Mouse (Mus musculus) heart, adult 2 months (tissue): ENCODE data around the gene Pml. TPM values are rescaled to one million over a fixed set of nuclear protein-coding genes. Genes with fewer than 3 reads are reported as not detected.

Experiments used
- DNase-seq, 2 experiments: peaks; one replicate each; pipeline ENCODE4 v3.0.0; 2021
- H3K27ac ChIP-seq: fragments of 200-600 bp; 2 replicates; pipeline ENCODE4 v1.8.1; 2022
- H3K27me3 ChIP-seq: fragments of 200-500 bp; 2 replicates; pipeline ENCODE4 v1.6.1; 2012; ENCODE audit warnings: mild to moderate bottlenecking, low read length, inconsistent platforms, mixed read lengths; ENCODE audit not compliant: control insufficient read depth, insufficient read depth
- H3K36me3 ChIP-seq: fragments of 200-500 bp; 2 replicates; pipeline ENCODE4 v1.6.1; 2012; ENCODE audit warnings: low read length, inconsistent platforms; ENCODE audit not compliant: control insufficient read depth, insufficient read depth
- H3K4me1 ChIP-seq: fragments of 200-500 bp; 2 replicates; pipeline ENCODE4 v1.6.1; 2011; ENCODE audit warnings: low read length; ENCODE audit not compliant: control insufficient read depth, insufficient read depth
- H3K4me3 ChIP-seq: fragments of 200-600 bp; 2 replicates; pipeline ENCODE4 v1.8.1; 2022
- H3K79me2 ChIP-seq: fragments of 200-500 bp; replicated peaks from 2 replicates; pipeline ENCODE4 v1.6.1; 2012; ENCODE audit warnings: mild to moderate bottlenecking, inconsistent platforms, low read length, moderate library complexity, mixed read lengths; ENCODE audit not compliant: control insufficient read depth, insufficient read depth
- H3K9ac ChIP-seq: fragments of 200-500 bp; 2 replicates; pipeline ENCODE4 v1.6.1; 2012; ENCODE audit warnings: low read depth, mild to moderate bottlenecking, control low read depth, inconsistent platforms, low read length, mixed read lengths
- CTCF ChIP-seq: fragments of 200-600 bp; IDR thresholded peaks from 2 replicates; pipeline ENCODE4 v1.8.1; 2022; ENCODE audit warnings: antibody characterized with exemption, mild to moderate bottlenecking, moderate library complexity
- EP300 ChIP-seq: fragments of 200-500 bp; IDR thresholded peaks from 2 replicates; pipeline ENCODE4 v1.6.1; 2011; ENCODE audit warnings: low read depth, low read length, control low read depth; ENCODE audit not compliant: insufficient read depth
- POLR2A ChIP-seq: fragments of 200-500 bp; IDR thresholded peaks from 2 replicates; pipeline ENCODE4 v1.6.1; 2011; ENCODE audit warnings: mild to moderate bottlenecking, low read depth, low read length, control low read depth; ENCODE audit not compliant: insufficient read depth
- WGBS: fragments of 180-500 bp; shearing (Covaris S2); methylation state at CpG from one replicate; pipeline ENCODE4 v1.1.7; 2018; 5-methylcytosine and 5-hydroxymethylcytosine counted together
- intact Hi-C: fragments of 180-260 bp; cut with DNase I; formaldehyde crosslinking; loops from one replicate; pipeline ENCODE4 v1.15.1; 2025
- microRNA-seq, 2 experiments: library from miRNA; unstranded; fragments of <30 nt; microRNA quantifications; one replicate each; pipeline ENCODE4 v1.2.0; 2021
- polyA plus RNA-seq: library from polyadenylated mRNA; depleted of rRNA; stranded (reverse); fragments of >200 nt; gene quantifications from 2 replicates; pipeline ENCODE4 v1.2.3, GENCODE M21; 2012; rRNA removed
- total RNA-seq, 2 experiments: library from RNA; stranded (reverse); gene quantifications; 2 replicates each; pipeline ENCODE4 v1.2.3; 2021

Gene Pml
- total and polyA plus RNA-seq, 3 experiments, result 7.5 to 10.4 (median 8.2) TPM

DNA sequence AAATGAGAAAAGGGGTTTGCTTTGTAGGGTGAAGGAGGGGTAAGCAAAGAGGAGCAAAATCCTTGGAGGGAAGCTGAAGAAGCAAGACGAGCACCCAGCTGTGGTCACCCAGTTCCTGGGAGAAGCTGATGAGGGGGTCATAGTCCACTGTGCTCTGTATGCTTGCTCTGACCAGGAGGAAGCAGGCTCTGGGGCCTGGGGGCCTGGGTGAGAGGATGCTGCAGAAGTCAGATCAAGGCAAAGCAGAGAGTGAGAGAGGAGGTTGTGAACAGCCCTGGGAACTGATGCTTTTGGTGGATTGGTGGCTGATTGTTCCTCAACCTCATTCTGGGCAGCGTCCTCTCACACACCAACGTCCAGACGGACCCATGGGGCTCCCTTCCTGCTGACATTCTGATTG lies 72.4 kb downstream of the Pml start:
- intact Hi-C loops, result no loop called here
- H3K4me3 ChIP-seq, result no peak overlapping the region
- H3K9ac ChIP-seq, result no peak overlapping the region
- H3K27me3 ChIP-seq, result no peaks in the 10 kb centered on the region
- no peaks in the 10 kb centered on the region for H3K36me3 ChIP-seq
- TF ChIP-seq CTCF (no peak), EP300 (no peak), POLR2A (no peak)
- no peak overlapping the region for H3K27ac ChIP-seq
- no peak for DNase-seq
- H3K79me2 ChIP-seq, result no peaks in the 10 kb centered on the region
- WGBS, result 71% methylated on average over 4 of the region's 4 CpGs
- H3K4me1 ChIP-seq, result no peaks in the 10 kb centered on the region

DNA sequence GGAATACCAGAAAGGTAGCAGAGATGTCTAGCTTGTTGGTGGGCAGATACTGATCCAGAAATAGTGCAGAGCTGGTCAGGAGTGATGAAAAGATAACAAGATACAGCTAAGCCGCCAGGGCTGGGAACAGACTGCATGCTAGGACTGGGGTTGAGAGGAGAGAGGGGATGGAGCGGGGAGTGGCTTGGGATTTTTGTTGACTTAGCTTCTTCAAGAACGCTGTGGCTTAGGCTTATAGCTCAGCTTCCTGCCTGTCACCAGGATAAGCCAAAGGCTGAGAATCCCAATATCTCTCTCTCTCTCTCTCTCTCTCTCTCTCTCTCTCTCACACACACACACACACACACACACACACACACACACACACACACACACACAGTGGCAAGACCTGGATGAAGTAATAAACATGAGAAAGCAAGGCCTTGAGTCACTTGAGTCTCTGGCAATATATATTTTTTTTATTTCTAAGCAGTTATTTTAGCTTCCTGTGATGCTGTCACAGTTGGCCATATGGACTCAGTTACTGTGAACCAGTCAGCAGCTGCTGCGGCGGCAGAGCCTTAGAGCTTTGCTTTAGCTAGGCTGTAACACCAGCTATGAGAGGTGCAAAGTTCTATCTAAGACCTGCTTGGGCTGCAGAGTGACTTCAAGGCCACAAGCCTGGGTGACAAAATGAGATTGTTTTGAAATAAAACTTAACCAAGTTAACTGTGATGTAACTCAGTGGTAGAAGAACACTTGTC lies 73.7 kb downstream of the Pml start:
- no peak for TF ChIP-seq CTCF
- TF ChIP-seq EP300, result no peak
- no peaks in the 10 kb centered on the region for H3K4me1 ChIP-seq
- H3K27me3 ChIP-seq, result no peaks in the 10 kb centered on the region
- H3K4me3 ChIP-seq, result no peak overlapping the region
- no peak for DNase-seq
- H3K9ac ChIP-seq, result no peak overlapping the region
- no peaks in the 10 kb centered on the region for H3K36me3 ChIP-seq
- no peaks in the 10 kb centered on the region for H3K79me2 ChIP-seq
- intact Hi-C loops, result no loop called here
- no peak overlapping the region for H3K27ac ChIP-seq
- WGBS, result 58% methylated on average over 5 of the region's 5 CpGs

DNA sequence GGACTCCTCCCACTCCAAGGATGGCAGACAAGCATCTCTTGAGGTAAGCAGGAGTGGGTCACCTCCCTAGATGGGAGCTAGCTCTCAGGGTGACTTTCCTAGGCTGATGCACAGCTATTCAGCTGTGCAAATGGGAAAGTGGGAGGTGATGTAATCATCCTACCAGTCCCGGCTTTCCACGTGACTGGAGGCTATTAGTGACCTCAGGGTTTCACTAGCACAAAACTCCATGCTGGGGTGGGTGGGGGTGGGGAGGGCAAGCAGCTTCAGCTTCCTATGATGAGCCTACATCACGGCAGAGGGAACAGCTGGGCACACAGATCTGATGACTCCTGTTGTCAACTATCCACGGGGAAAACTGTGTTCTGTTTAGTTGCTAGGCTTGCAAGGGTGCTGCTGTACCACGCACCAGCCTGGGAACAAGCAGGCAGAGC lies 74.8 kb downstream of the Pml start:
- H3K27ac ChIP-seq, result no peak overlapping the region
- H3K27me3 ChIP-seq, result no peaks in the 10 kb centered on the region
- 33% methylated on average over 5 of the region's 5 CpGs for WGBS
- TF ChIP-seq POLR2A (no peak), CTCF (no peak), EP300 (no peak)
- no peak for DNase-seq
- no peak overlapping the region for H3K4me3 ChIP-seq
- H3K36me3 ChIP-seq, result no peaks in the 10 kb centered on the region
- H3K9ac ChIP-seq, result no peak overlapping the region
- H3K79me2 ChIP-seq, result no peaks in the 10 kb centered on the region
- no peaks in the 10 kb centered on the region for H3K4me1 ChIP-seq
- intact Hi-C loops, result no loop called here

DNA sequence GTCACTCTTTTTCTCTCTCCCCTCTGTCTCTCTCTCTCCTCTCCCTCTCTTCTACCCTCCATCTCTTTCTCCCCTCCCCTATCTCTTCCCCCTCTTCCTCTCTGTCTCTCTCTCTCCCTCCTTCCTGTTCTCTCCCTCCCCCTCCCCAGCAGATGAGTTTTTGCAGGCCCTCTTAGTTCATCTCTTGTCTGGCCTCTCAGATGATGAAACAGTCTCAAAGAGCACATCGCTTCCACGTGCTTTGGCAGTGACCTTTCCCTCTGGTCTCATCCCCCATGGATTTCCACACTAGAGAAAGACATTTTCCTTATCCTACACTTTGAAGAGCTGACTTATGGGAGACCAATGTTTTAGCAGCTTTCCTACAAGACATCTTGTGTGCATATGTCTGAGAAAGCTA lies 76.7 kb downstream of the Pml start:
- H3K27me3 ChIP-seq, result no peaks in the 10 kb centered on the region
- no peaks in the 10 kb centered on the region for H3K36me3 ChIP-seq
- H3K4me1 ChIP-seq, result no peaks in the 10 kb centered on the region
- intact Hi-C loops, result no loop called here
- no peak overlapping the region for H3K27ac ChIP-seq
- WGBS, result 65% methylated on average over 2 of the region's 2 CpGs
- no peak for DNase-seq
- TF ChIP-seq POLR2A, result no peak
- no peak overlapping the region for H3K4me3 ChIP-seq
- H3K9ac ChIP-seq, result no peak overlapping the region
- H3K79me2 ChIP-seq, result no peaks in the 10 kb centered on the region

DNA sequence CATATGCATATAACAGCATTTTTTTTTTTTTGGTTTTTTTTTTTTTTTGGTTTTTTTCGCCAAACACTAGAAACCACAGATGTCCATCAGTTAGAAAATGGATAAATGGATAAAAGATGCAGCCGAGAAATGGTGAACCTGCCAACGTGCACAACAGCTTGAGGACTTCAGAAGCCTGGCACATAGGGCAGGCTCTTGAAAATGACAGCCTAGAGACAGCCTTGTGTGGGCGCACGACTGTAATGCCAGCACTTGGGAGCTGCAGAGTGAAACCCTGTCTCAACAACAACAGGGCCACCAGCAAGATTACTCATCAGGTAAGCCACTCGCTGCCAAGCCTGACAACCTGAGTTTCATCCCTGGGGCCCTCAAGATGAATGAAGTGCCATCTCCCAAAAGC lies 80.2 kb downstream of the Pml start:
- Histone ChIP-seq H3K4me1 (no peaks in the 10 kb centered on the region), H3K9ac (no peak overlapping the region), H3K4me3 (no peak overlapping the region), H3K36me3 (no peaks in the 10 kb centered on the region), H3K79me2 (no peaks in the 10 kb centered on the region), H3K27me3 (no peaks in the 10 kb centered on the region), H3K27ac (no peak overlapping the region)
- DNase-seq, result no peak
- TF ChIP-seq EP300 (no peak), CTCF (no peak), POLR2A (no peak)
- WGBS, result 83% methylated on average over 6 of the region's 6 CpGs
- intact Hi-C loops, result no loop called here

DNA sequence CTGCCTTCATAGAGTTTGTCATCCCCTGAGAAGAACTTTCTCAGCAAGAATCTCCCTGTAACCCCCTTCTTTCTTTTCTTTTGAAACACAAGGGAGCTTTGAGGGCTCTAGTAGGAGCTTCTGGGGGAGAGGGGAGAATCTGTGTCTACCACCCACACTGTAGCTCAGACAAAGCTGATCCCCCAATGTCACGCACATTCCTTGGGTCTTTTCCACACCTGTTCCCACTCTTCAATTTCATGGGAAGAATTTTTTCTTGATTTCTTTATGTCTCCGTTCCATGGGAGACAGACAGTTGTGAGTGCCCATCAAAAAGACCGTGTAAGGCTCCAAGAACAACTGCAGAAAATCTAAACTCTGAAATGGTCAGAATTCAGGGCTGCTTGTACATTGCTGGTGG lies 80.7 kb downstream of the Pml start:
- Histone ChIP-seq H3K27ac (no peak overlapping the region), H3K9ac (no peak overlapping the region), H3K27me3 (no peaks in the 10 kb centered on the region), H3K4me1 (no peaks in the 10 kb centered on the region), H3K79me2 (no peaks in the 10 kb centered on the region), H3K4me3 (no peak overlapping the region), H3K36me3 (no peaks in the 10 kb centered on the region)
- no peak for DNase-seq
- intact Hi-C loops, result no loop called here
- WGBS, result 80% methylated on average over 3 of the region's 3 CpGs
- no peak for TF ChIP-seq CTCF
- TF ChIP-seq EP300, result no peak
- TF ChIP-seq POLR2A, result no peak

Small RNA genes lying within 50 kb of the gene (microRNA-seq; reads per million reads assigned to microRNA genes)
- gene Mir6385, result 0 reads per million in 2 experiments

Other genes starting within 250 kb of the Pml start
- gene Cyp11a1, start 243.4 kb downstream of the Pml start, total RNA-seq, result under 1 TPM in 1 of 2 experiments, not detected in 1; 0.29 TPM
- 0.06 and 0.29 TPM in 2 replicates for gene Cyp11a1, start 243.4 kb downstream of the Pml start, polyA plus RNA-seq
- gene Stra6, start 186.0 kb downstream of the Pml start, total RNA-seq, result under 1 TPM; 0.34 to 0.65 TPM
- gene Stra6, start 186.0 kb downstream of the Pml start, polyA plus RNA-seq, result 0.68 and 1.3 TPM in 2 replicates
- gene Ccdc33, start 131.0 kb downstream of the Pml start, total RNA-seq, result not detected
- 1.3 TPM in 1 of 2 replicates, not detected in the other for gene Ccdc33, start 131.0 kb downstream of the Pml start, polyA plus RNA-seq
- gene Islr, start 45.5 kb downstream of the Pml start, total RNA-seq, result 10 to 100 TPM; 19.1 to 29.8 TPM
- gene Islr, start 45.5 kb downstream of the Pml start, polyA plus RNA-seq, result 100.0 and 139 TPM in 2 replicates
- under 1 TPM; 0.57 to 0.96 TPM for gene Islr2, start 45.5 kb downstream of the Pml start, total RNA-seq
- 0.61 and 1.8 TPM in 2 replicates for gene Islr2, start 45.5 kb downstream of the Pml start, polyA plus RNA-seq
- gene Stoml1, start 3.4 kb upstream of the Pml start, total RNA-seq, result 1 to 10 TPM; 9.2 to 9.6 TPM
- gene Stoml1, start 3.4 kb upstream of the Pml start, polyA plus RNA-seq, result 23.4 and 29.4 TPM in 2 replicates
- 10 to 100 TPM; 22.1 to 28.4 TPM for gene Loxl1, start 63.4 kb upstream of the Pml start, total RNA-seq
- 57.5 and 59.7 TPM in 2 replicates for gene Loxl1, start 63.4 kb upstream of the Pml start, polyA plus RNA-seq
- not detected for gene Tbc1d21, start 120.7 kb upstream of the Pml start, total RNA-seq
- gene Tbc1d21, start 120.7 kb upstream of the Pml start, polyA plus RNA-seq, result not detected in 2 replicates
- 10 to 100 TPM; 23.6 to 26.1 TPM for gene Insyn1, start 238.8 kb upstream of the Pml start, total RNA-seq
- 13.4 and 17.2 TPM in 2 replicates for gene Insyn1, start 238.8 kb upstream of the Pml start, polyA plus RNA-seq